ENCODE assay signal across 9 mouse cellular contexts in the genomic region with DNA sequence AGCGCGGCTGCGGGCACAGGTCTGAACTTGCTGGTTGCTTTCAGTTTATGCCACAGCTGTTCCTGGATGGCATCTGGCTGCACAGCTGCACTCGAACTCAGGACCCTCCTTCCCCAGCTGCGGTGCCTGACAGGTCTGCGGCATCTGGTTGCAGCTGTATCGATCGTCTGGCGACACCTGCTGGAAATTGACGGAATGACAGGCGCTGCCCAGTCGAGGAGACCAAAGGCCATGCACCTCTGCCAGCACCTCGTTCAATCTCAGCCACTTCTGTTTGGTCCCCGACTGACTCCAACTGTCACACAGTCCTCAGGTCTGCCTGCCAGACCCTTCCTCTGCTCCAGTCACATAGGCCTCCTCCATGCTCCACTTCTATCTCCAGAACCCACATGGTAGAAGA. TPM values are rescaled to one million over a fixed set of nuclear protein-coding genes. Genes with fewer than 3 reads are reported as not detected.
DNase-seq lines count a peak whose midpoint lies in the region; ATAC-seq and TF ChIP-seq lines count a peak whose summit lies in the region.
"Had no signal": no experiment of that assay in that cellular context is flagged by ENCODE, and none has a peak within 500 bp of the region (broad histone marks: within the 10 kb centered on the region; RNA-seq: fewer than 3 reads in every experiment).

No protein-coding gene starts in this region.

- no peak for TF ChIP-seq POLR2A in brain, embryonic 14.5 days (IDR thresholded peaks at IDR 0.05; ENCODE audit: borderline replicate concordance, extremely low read depth, insufficient read depth, insufficient read length, poor library complexity, severe bottlenecking)

- H3K36me3 ChIP-seq in heart, embryonic 12.5 days = peaks cover 31% of the 10 kb centered on the region
- peaks cover 31% of the 10 kb centered on the region; the same call in 1 of the 2 replicates for H3K36me3 ChIP-seq in hindbrain, postnatal 0 days (ENCODE audit: insufficient read depth, low read length)
- peaks cover 40% of the 10 kb centered on the region for H3K36me3 ChIP-seq in limb, embryonic 10.5 days
- peaks cover 33% of the 10 kb centered on the region for H3K36me3 ChIP-seq in midbrain, postnatal 0 days (ENCODE audit: insufficient read depth, low read length)
- H3K36me3 ChIP-seq in stomach, postnatal 0 days (ENCODE audit: control insufficient read depth, insufficient read depth, low read length) = peaks cover 11% of the 10 kb centered on the region; the same call in 1 of the 2 replicates

- H3K27ac ChIP-seq in heart, embryonic 12.5 days (ENCODE audit: poor library complexity, severe bottlenecking) = no peak overlapping the region
- no peak overlapping the region for H3K27ac ChIP-seq in hindbrain, postnatal 0 days
- H3K27ac ChIP-seq in limb, embryonic 10.5 days = no peak overlapping the region
- no peak overlapping the region for H3K27ac ChIP-seq in midbrain, postnatal 0 days (ENCODE audit: low read depth, low read length)
- H3K27ac ChIP-seq in stomach, postnatal 0 days (replicated peaks) = no peak overlapping the region
- H3K27ac ChIP-seq: macrophage had no signal

- no peaks in the 10 kb centered on the region for H3K27me3 ChIP-seq in heart, embryonic 12.5 days (replicated peaks)
- no peaks in the 10 kb centered on the region for H3K27me3 ChIP-seq in hindbrain, postnatal 0 days (ENCODE audit: insufficient read depth, low read length)
- H3K27me3 ChIP-seq in limb, embryonic 10.5 days (ENCODE audit: low read depth, poor library complexity, severe bottlenecking) = peaks cover 17% of the 10 kb centered on the region
- H3K27me3 ChIP-seq in midbrain, postnatal 0 days (ENCODE audit: insufficient read depth, low read length) = no peaks in the 10 kb centered on the region; the same call in 1 of the 2 replicates
- no peaks in the 10 kb centered on the region for H3K27me3 ChIP-seq in stomach, postnatal 0 days (ENCODE audit: control insufficient read depth, insufficient read depth, low read length)

- TF ChIP-seq CTCF in brain, embryonic 14.5 days (IDR thresholded peaks at IDR 0.05; ENCODE audit: borderline replicate concordance, extremely low read depth, insufficient read depth, insufficient read length) = peak; percentile 96
- peak; percentile 91 for TF ChIP-seq CTCF in hindbrain, postnatal 0 days (IDR thresholded peaks at IDR 0.05; ENCODE audit: low read depth)
- peak; percentile 89 for TF ChIP-seq CTCF in midbrain, postnatal 0 days (IDR thresholded peaks at IDR 0.05)
- peak; percentile 98 for TF ChIP-seq CTCF in stomach, postnatal 0 days (IDR thresholded peaks at IDR 0.05; ENCODE audit: low read depth)

- no peak; the same call in 1 of the 2 replicates for ATAC-seq in heart, embryonic 12.5 days (ENCODE audit: insufficient number of reproducible peaks, low FRiP score)
- ATAC-seq in frontal cortex, adult (ENCODE audit: low TSS enrichment) = peak; percentile 41; the same call in 1 of the 2 replicates
- peak; percentile 43; the same call in 1 of the 2 replicates for ATAC-seq in hindbrain, postnatal 0 days
- ATAC-seq in midbrain, postnatal 0 days (ENCODE audit: low FRiP score) = no peak
- ATAC-seq in stomach, postnatal 0 days (ENCODE audit: low FRiP score, low TSS enrichment) = peak; percentile 41; the same call in 1 of the 2 replicates

- H3K9me3 ChIP-seq in heart, embryonic 12.5 days (replicated peaks) = no peaks in the 10 kb centered on the region
- H3K9me3 ChIP-seq in hindbrain, postnatal 0 days (ENCODE audit: low read length) = no peaks in the 10 kb centered on the region
- H3K9me3 ChIP-seq in limb, embryonic 10.5 days (replicated peaks) = no peaks in the 10 kb centered on the region
- no peaks in the 10 kb centered on the region for H3K9me3 ChIP-seq in midbrain, postnatal 0 days (ENCODE audit: low read length)
- no peaks in the 10 kb centered on the region for H3K9me3 ChIP-seq in stomach, postnatal 0 days (ENCODE audit: control insufficient read depth, low read length)

- DNase-seq in heart, adult 11 months = peak; percentile 97
- peak; percentile 47 for DNase-seq in brain, embryonic 14.5 days (ENCODE audit: low read depth)
- peak; percentile 66 for DNase-seq in hindbrain, postnatal 0 days (ENCODE audit: low spot score)
- peak; percentile 91 for DNase-seq in limb, embryonic 10.5 days (ENCODE audit: low spot score)
- peak; percentile 46 for DNase-seq in midbrain, postnatal 0 days (ENCODE audit: low spot score)
- peak; percentile 84 for DNase-seq in stomach, postnatal 0 days (ENCODE audit: low spot score)

- peaks cover 20% of the 10 kb centered on the region for H3K4me1 ChIP-seq in heart, embryonic 12.5 days (replicated peaks)
- no peaks in the 10 kb centered on the region for H3K4me1 ChIP-seq in hindbrain, postnatal 0 days (ENCODE audit: insufficient read depth, low read length)
- peaks cover 10% of the 10 kb centered on the region for H3K4me1 ChIP-seq in limb, embryonic 10.5 days
- no peaks in the 10 kb centered on the region for H3K4me1 ChIP-seq in midbrain, postnatal 0 days (ENCODE audit: insufficient read depth, low read length)
- no peaks in the 10 kb centered on the region for H3K4me1 ChIP-seq in stomach, postnatal 0 days (replicated peaks; ENCODE audit: control insufficient read depth, insufficient read depth)

- 14% methylated on average over 14 of the region's 14 CpGs for WGBS in heart, embryonic 12.5 days
- 19% methylated on average over 14 of the region's 14 CpGs for WGBS in hindbrain, postnatal 0 days
- WGBS in limb, embryonic 10.5 days = 17% methylated on average over 14 of the region's 14 CpGs
- 19% methylated on average over 14 of the region's 14 CpGs for WGBS in midbrain, postnatal 0 days
- 9% methylated on average over 14 of the region's 14 CpGs for WGBS in stomach, postnatal 0 days

- no peak for TF ChIP-seq EP300 in stomach, postnatal 0 days (optimal IDR thresholded peaks at IDR 0.05)

- H3K4me2 ChIP-seq in heart, embryonic 12.5 days = no peak overlapping the region
- no peak overlapping the region for H3K4me2 ChIP-seq in hindbrain, postnatal 0 days (ENCODE audit: low read depth, low read length)
- no peak overlapping the region for H3K4me2 ChIP-seq in midbrain, postnatal 0 days (ENCODE audit: low read depth, low read length, poor library complexity, severe bottlenecking)
- no peak overlapping the region for H3K4me2 ChIP-seq in stomach, postnatal 0 days (replicated peaks; ENCODE audit: low read depth)

- no peak overlapping the region for H3K4me3 ChIP-seq in heart, embryonic 12.5 days
- no peak overlapping the region for H3K4me3 ChIP-seq in hindbrain, postnatal 0 days (ENCODE audit: low read length)
- H3K4me3 ChIP-seq in limb, embryonic 10.5 days = no peak overlapping the region
- H3K4me3 ChIP-seq in midbrain, postnatal 0 days (ENCODE audit: low read depth, low read length) = no peak overlapping the region
- H3K4me3 ChIP-seq in stomach, postnatal 0 days (ENCODE audit: low read depth, low read length) = no peak overlapping the region

- H3K9ac ChIP-seq in heart, embryonic 12.5 days = no peak overlapping the region
- no peak overlapping the region for H3K9ac ChIP-seq in hindbrain, postnatal 0 days (replicated peaks; ENCODE audit: low read length)
- H3K9ac ChIP-seq in midbrain, postnatal 0 days (replicated peaks; ENCODE audit: low read length, poor library complexity, severe bottlenecking) = no peak overlapping the region
- no peak overlapping the region for H3K9ac ChIP-seq in stomach, postnatal 0 days (ENCODE audit: low read length)

RNA-seq across cellular contexts. Expression of a gene that starts 2.8 kb away (rescaled TPM):
- polyA plus RNA-seq in heart, embryonic 12.5 days (2016; fragmentation: Nextera tagmentation; extraction: Ambion mirVana) = 1.9 and 2.3 TPM in 2 replicates
- 0.95 and 1.1 TPM in 2 replicates for polyA plus RNA-seq in brain, embryonic 14.5 days (2012; rRNA removed)
- total RNA-seq in hindbrain, postnatal 0 days (2014; rRNA removed) = 2.5 and 9.8 TPM in 2 replicates
- 1.2 and 1.9 TPM in 2 replicates for polyA plus RNA-seq in hindbrain, postnatal 0 days (2015; fragmentation: Nextera tagmentation; extraction: Ambion mirVana)
- 0.80 and 2.0 TPM in 2 replicates for polyA plus RNA-seq in limb, embryonic 10.5 days (2016; fragmentation: Nextera tagmentation; extraction: Ambion mirVana)
- 0.94 and 2.1 TPM in 2 replicates for total RNA-seq in midbrain, postnatal 0 days (2014; rRNA removed)
- 1.1 and 1.2 TPM in 2 replicates for polyA plus RNA-seq in midbrain, postnatal 0 days (2015; fragmentation: Nextera tagmentation; extraction: Ambion mirVana)
- polyA plus RNA-seq in stomach, postnatal 0 days (2015; fragmentation: Nextera tagmentation; extraction: Ambion mirVana) = 9.8 and 10.1 TPM in 2 replicates

RNA-seq across cellular contexts. Expression of a gene that starts 18.2 kb away (rescaled TPM):
- 58.4 and 66.2 TPM in 2 replicates for polyA plus RNA-seq in heart, embryonic 12.5 days (2016; fragmentation: Nextera tagmentation; extraction: Ambion mirVana)
- polyA plus RNA-seq in brain, embryonic 14.5 days (2012; rRNA removed) = 110 and 115 TPM in 2 replicates
- 121 and 139 TPM in 2 replicates for total RNA-seq in hindbrain, postnatal 0 days (2014; rRNA removed)
- 95.6 and 105 TPM in 2 replicates for polyA plus RNA-seq in hindbrain, postnatal 0 days (2015; fragmentation: Nextera tagmentation; extraction: Ambion mirVana)
- 88.5 and 91.5 TPM in 2 replicates for polyA plus RNA-seq in limb, embryonic 10.5 days (2016; fragmentation: Nextera tagmentation; extraction: Ambion mirVana)
- total RNA-seq in midbrain, postnatal 0 days (2014; rRNA removed) = 108 and 130 TPM in 2 replicates
- 107 and 108 TPM in 2 replicates for polyA plus RNA-seq in midbrain, postnatal 0 days (2015; fragmentation: Nextera tagmentation; extraction: Ambion mirVana)
- 62.5 and 70.7 TPM in 2 replicates for polyA plus RNA-seq in stomach, postnatal 0 days (2015; fragmentation: Nextera tagmentation; extraction: Ambion mirVana)

RNA-seq across cellular contexts. Expression of a gene that starts 26.8 kb away (rescaled TPM):
- polyA plus RNA-seq in heart, embryonic 12.5 days (2016; fragmentation: Nextera tagmentation; extraction: Ambion mirVana) = 0.42 and 0.52 TPM in 2 replicates
- 0.54 and 0.59 TPM in 2 replicates for polyA plus RNA-seq in brain, embryonic 14.5 days (2012; rRNA removed)
- 0.40 and 1.3 TPM in 2 replicates for total RNA-seq in hindbrain, postnatal 0 days (2014; rRNA removed)
- 0.38 and 0.40 TPM in 2 replicates for polyA plus RNA-seq in hindbrain, postnatal 0 days (2015; fragmentation: Nextera tagmentation; extraction: Ambion mirVana)
- 0.34 and 0.39 TPM in 2 replicates for polyA plus RNA-seq in limb, embryonic 10.5 days (2016; fragmentation: Nextera tagmentation; extraction: Ambion mirVana)
- 0.09 and 0.16 TPM in 2 replicates for total RNA-seq in midbrain, postnatal 0 days (2014; rRNA removed)
- polyA plus RNA-seq in midbrain, postnatal 0 days (2015; fragmentation: Nextera tagmentation; extraction: Ambion mirVana) = 0.40 and 0.41 TPM in 2 replicates
- polyA plus RNA-seq in stomach, postnatal 0 days (2015; fragmentation: Nextera tagmentation; extraction: Ambion mirVana) = 1.0 and 1.5 TPM in 2 replicates

RNA-seq across cellular contexts. Expression of a gene that starts 30.6 kb away (rescaled TPM):
- polyA plus RNA-seq in heart, embryonic 12.5 days (2016; fragmentation: Nextera tagmentation; extraction: Ambion mirVana) = 54.9 and 60.2 TPM in 2 replicates
- polyA plus RNA-seq in brain, embryonic 14.5 days (2012; rRNA removed) = 152 and 206 TPM in 2 replicates
- 124 and 170 TPM in 2 replicates for total RNA-seq in hindbrain, postnatal 0 days (2014; rRNA removed)
- polyA plus RNA-seq in hindbrain, postnatal 0 days (2015; fragmentation: Nextera tagmentation; extraction: Ambion mirVana) = 66.3 and 66.5 TPM in 2 replicates
- polyA plus RNA-seq in limb, embryonic 10.5 days (2016; fragmentation: Nextera tagmentation; extraction: Ambion mirVana) = 100 and 102 TPM in 2 replicates
- total RNA-seq in midbrain, postnatal 0 days (2014; rRNA removed) = 83.0 and 93.1 TPM in 2 replicates
- 58.1 and 63.3 TPM in 2 replicates for polyA plus RNA-seq in midbrain, postnatal 0 days (2015; fragmentation: Nextera tagmentation; extraction: Ambion mirVana)
- 37.0 and 38.3 TPM in 2 replicates for polyA plus RNA-seq in stomach, postnatal 0 days (2015; fragmentation: Nextera tagmentation; extraction: Ambion mirVana)

RNA-seq across cellular contexts. Expression of a gene that starts 32.5 kb away (rescaled TPM):
- polyA plus RNA-seq in heart, embryonic 12.5 days (2016; fragmentation: Nextera tagmentation; extraction: Ambion mirVana) = 636 and 677 TPM in 2 replicates
- polyA plus RNA-seq in brain, embryonic 14.5 days (2012; rRNA removed) = 568 and 696 TPM in 2 replicates
- total RNA-seq in hindbrain, postnatal 0 days (2014; rRNA removed) = 611 and 635 TPM in 2 replicates
- 803 and 834 TPM in 2 replicates for polyA plus RNA-seq in hindbrain, postnatal 0 days (2015; fragmentation: Nextera tagmentation; extraction: Ambion mirVana)
- 337 and 432 TPM in 2 replicates for polyA plus RNA-seq in limb, embryonic 10.5 days (2016; fragmentation: Nextera tagmentation; extraction: Ambion mirVana)
- 539 and 662 TPM in 2 replicates for total RNA-seq in midbrain, postnatal 0 days (2014; rRNA removed)
- polyA plus RNA-seq in midbrain, postnatal 0 days (2015; fragmentation: Nextera tagmentation; extraction: Ambion mirVana) = 805 and 854 TPM in 2 replicates
- polyA plus RNA-seq in stomach, postnatal 0 days (2015; fragmentation: Nextera tagmentation; extraction: Ambion mirVana) = 429 and 495 TPM in 2 replicates

Comparison
In these comparisons a context has a peak if more than half of its experiments do, and no peak if none do; other contexts are left out.
1. DNase-seq: peak in every context shown above with its lines; median percentile 97 in heart, adult 11 months; 91 in limb, embryonic 10.5 days; 84 in stomach, postnatal 0 days; 66 in hindbrain, postnatal 0 days; 47 in brain, embryonic 14.5 days; 46 in midbrain, postnatal 0 days.
2. ATAC-seq: peak in frontal cortex, adult (single experiment), hindbrain, postnatal 0 days (single experiment) and stomach, postnatal 0 days (single experiment); none in heart, embryonic 12.5 days (single experiment) and midbrain, postnatal 0 days (single experiment).
3. Peak in every context shown above with its lines, with median percentiles within 50 percentile points of each other: CTCF ChIP-seq.